Mouse (Mus musculus) forebrain, embryonic 12.5 days (tissue): ENCODE measurements around the gene Psma3. TPM values are rescaled to one million over a fixed set of nuclear protein-coding genes. Genes with fewer than 3 reads are reported as not detected.

ENCODE experiments used
- ATAC-seq: fragments of 200-750 bp; cut with Nextera tagmentation; 2 replicates; pipeline ENCODE4 v1.8.0; 2017; ENCODE audit warnings: moderate TSS enrichment; ENCODE audit not compliant: low FRiP score
- H3K27ac ChIP-seq: fragments of 300-500 bp; sonication (generic); 2 replicates; pipeline ENCODE4 v1.5.1; 2016; ENCODE audit warnings: mild to moderate bottlenecking
- H3K27me3 ChIP-seq: fragments of 300-500 bp; sonication (generic); 2 replicates; pipeline ENCODE4 v1.6.1; 2016; ENCODE audit warnings: mild to moderate bottlenecking
- H3K36me3 ChIP-seq: fragments of 300-500 bp; sonication (generic); replicated peaks from 2 replicates; pipeline ENCODE4 v1.6.1; 2016; ENCODE audit warnings: mild to moderate bottlenecking
- H3K4me1 ChIP-seq: fragments of 300-500 bp; sonication (generic); 2 replicates; pipeline ENCODE4 v1.6.1; 2016
- H3K4me2 ChIP-seq: fragments of 300-500 bp; sonication (generic); 2 replicates; pipeline ENCODE4 v1.6.1; 2016; ENCODE audit warnings: mild to moderate bottlenecking, moderate library complexity
- H3K4me3 ChIP-seq: fragments of 300-500 bp; sonication (generic); replicated peaks from 2 replicates; pipeline ENCODE4 v1.5.1; 2016; ENCODE audit warnings: mild to moderate bottlenecking
- H3K9ac ChIP-seq: fragments of 300-500 bp; sonication (generic); 2 replicates; pipeline ENCODE4 v1.6.1; 2016; ENCODE audit warnings: mild to moderate bottlenecking
- H3K9me3 ChIP-seq: fragments of 300-500 bp; sonication (generic); 2 replicates; pipeline ENCODE4 v1.6.1; 2016
- WGBS: fragments of 180-500 bp; shearing (Covaris S2); methylation state at CpG from one replicate; pipeline ENCODE4 v1.1.7; 2016; 5-methylcytosine and 5-hydroxymethylcytosine counted together
- polyA plus RNA-seq: library from polyadenylated mRNA; unstranded; fragments of >200 nt; fragmentation: Nextera tagmentation; extraction: Ambion mirVana; gene quantifications from 2 replicates; pipeline ENCODE4 v1.2.1, GENCODE M21; 2016

The Psma3 gene
- polyA plus RNA-seq, 1 experiment from 2014 or later, result 547 TPM

DNA sequence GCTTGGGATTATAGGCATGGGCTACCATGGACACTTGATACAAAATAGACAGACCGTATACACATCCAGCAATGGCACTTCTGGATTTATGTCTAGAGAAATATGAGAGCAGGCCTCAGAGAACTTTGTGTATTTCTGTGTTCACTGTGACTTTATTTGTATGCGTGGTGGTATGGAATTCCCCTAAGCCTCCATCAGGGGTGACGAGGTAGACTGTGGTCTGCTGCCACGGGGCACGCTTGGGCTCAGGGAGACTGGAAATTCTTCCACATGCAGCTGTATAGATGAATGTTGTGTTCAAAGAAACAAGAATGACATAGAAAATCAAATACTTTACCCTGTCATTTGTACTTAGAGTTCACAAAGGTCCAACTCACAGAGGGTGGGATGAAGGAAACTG is 56.3 kb downstream of the Psma3 start:
- Histone ChIP-seq H3K9ac (no peak overlapping the region), H3K27me3 (no peaks in the 10 kb centered on the region), H3K27ac (no peak overlapping the region), H3K4me3 (no peak overlapping the region), H3K9me3 (no peaks in the 10 kb centered on the region), H3K4me2 (no peak overlapping the region), H3K4me1 (no peaks in the 10 kb centered on the region; the same call in 1 of the 2 replicates), H3K36me3 (peaks cover 50% of the 10 kb centered on the region)
- 96% methylated on average over 5 of the region's 5 CpGs for WGBS
- no peak for ATAC-seq

DNA sequence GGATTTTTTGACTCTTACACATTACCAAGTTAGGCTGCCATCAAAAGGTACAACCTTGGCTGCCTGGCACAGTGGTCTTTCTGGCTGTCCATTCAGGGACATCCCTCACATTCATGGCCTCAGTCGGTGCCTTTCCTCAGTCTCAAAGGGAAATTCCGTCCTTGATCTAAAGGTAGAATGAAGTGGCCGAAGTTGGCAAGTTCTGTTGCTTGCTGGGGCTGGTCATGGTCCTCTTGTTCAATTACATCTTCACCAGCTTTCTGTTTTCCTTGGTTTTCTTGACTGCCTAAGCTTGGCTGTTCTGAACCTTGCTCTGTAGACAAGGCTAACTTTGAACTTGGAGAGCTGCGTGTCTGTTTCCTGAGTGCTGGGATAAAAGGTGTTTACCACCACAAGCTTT is 61.4 kb downstream of the Psma3 start:
- Histone ChIP-seq H3K4me3 (no peak overlapping the region), H3K4me1 (no peaks in the 10 kb centered on the region; the same call in 1 of the 2 replicates), H3K27me3 (no peaks in the 10 kb centered on the region), H3K9me3 (no peaks in the 10 kb centered on the region), H3K4me2 (no peak overlapping the region), H3K27ac (no peak overlapping the region), H3K9ac (no peak overlapping the region), H3K36me3 (peaks cover 50% of the 10 kb centered on the region)
- WGBS, result 91% methylated on average over 4 of the region's 4 CpGs
- ATAC-seq, result no peak

DNA sequence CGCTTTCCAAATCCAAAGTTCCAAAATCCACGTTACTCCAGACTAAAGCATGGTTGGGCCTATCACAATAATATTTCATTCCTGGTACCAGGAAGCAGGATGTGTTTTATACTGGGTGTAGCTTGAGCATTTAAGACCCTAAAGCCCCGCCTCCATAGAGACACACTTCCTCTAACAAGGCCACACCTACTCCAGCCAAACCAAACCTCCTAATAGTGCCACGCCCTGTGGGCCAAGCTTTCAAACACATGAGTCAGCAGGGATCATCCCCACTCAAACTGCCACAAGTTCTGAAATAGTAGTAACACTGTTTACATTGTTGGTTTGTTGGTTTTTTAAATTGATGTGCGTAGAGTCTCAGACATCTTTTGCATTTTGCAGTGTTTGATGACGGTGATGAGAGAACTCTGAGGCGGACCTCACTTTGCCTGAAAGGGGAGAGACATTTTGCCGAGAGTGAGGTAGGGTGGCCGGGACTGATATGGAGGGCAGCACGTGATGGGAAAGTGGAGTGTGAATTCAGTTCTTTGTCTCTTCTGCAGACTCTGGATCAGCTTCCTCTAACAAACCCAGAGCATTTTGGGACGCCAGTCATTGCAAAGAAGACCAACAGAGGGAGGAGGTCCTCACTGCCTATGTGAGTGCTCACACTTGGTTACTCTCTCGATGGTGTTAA is 62.4 kb downstream of the Psma3 start:
- H3K9me3 ChIP-seq, result no peaks in the 10 kb centered on the region
- no peak overlapping the region for H3K4me3 ChIP-seq
- no peak overlapping the region for H3K4me2 ChIP-seq
- no peaks in the 10 kb centered on the region for H3K27me3 ChIP-seq
- no peak for ATAC-seq
- H3K9ac ChIP-seq, result no peak overlapping the region
- 92% methylated on average over 12 of the region's 12 CpGs for WGBS
- H3K27ac ChIP-seq, result no peak overlapping the region
- no peaks in the 10 kb centered on the region; the same call in 1 of the 2 replicates for H3K4me1 ChIP-seq
- H3K36me3 ChIP-seq, result peaks cover 55% of the 10 kb centered on the region

DNA sequence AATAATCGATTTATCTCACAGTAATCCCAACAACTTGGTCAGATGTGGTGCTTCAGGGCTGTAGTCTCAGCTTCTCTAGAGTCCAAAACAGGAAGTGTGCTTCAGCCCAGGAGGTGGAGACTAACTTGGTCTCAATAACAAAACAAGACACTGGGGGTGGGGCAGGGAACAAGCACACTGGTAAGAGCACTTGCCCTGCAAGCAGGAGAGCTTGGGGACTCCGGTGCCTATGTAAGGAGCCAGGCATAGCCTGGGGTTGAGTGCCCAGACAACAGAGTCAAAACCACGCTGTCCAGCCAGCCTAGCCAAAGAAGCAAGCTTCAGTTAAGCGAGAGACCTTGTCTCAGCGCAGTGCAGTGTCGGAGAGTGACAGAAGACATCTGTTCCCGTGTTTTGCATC is 66.0 kb downstream of the Psma3 start:
- Histone ChIP-seq H3K9me3 (no peaks in the 10 kb centered on the region), H3K9ac (no peak overlapping the region), H3K27me3 (no peaks in the 10 kb centered on the region), H3K36me3 (peaks cover 57% of the 10 kb centered on the region), H3K4me3 (no peak overlapping the region), H3K4me1 (no peaks in the 10 kb centered on the region), H3K27ac (no peak overlapping the region), H3K4me2 (no peak overlapping the region)
- no peak for ATAC-seq
- WGBS, result 95% methylated on average over 7 of the region's 7 CpGs

DNA sequence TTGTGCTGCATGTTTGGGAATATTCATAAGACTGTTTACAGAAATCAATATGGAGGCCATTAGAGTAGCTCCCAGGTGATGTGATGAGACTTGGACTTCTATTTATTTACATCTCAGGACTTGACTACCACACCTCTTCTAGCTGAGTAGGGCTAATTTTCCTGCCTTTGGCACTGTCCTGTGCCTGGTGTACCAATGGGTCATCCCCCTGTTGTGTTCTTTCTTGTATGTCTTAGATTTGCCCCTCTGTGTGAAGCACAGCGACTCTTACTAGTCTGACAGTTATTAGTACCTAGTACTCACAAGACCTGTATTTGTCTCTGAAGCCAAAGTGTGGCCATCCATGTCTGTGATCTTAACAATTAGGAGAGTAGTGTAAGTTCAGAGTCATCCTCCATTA is 68.0 kb downstream of the Psma3 start:
- 98% methylated on average over 1 of the region's 1 CpGs for WGBS
- Histone ChIP-seq H3K9ac (no peak overlapping the region), H3K9me3 (no peaks in the 10 kb centered on the region), H3K36me3 (peaks cover 58% of the 10 kb centered on the region), H3K27me3 (no peaks in the 10 kb centered on the region), H3K4me1 (peaks cover 5% of the 10 kb centered on the region), H3K4me2 (no peak overlapping the region), H3K27ac (no peak overlapping the region), H3K4me3 (no peak overlapping the region)
- no peak for ATAC-seq

DNA sequence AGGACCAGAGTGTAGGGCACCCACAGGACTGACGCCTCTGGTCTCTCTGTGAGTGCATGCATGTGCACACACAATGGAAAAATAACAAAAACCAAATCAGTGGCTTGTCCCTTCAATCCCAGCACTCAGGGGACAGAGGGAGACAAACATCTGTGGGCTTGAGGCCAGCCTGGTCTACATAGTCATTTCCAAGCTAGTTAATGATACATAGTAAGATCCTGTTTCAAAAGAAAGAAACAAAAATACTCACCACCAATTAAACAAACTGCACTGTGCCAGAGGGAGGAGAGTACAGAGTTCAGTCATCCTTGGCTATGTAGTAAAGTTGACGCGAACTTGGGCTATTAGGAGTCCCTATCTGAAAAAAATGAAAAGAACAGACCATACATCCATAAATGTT is 69.2 kb downstream of the Psma3 start:
- Histone ChIP-seq H3K9me3 (no peaks in the 10 kb centered on the region), H3K4me2 (no peak overlapping the region), H3K4me1 (peaks cover 14% of the 10 kb centered on the region), H3K27me3 (no peaks in the 10 kb centered on the region), H3K9ac (no peak overlapping the region), H3K27ac (no peak overlapping the region), H3K4me3 (no peak overlapping the region), H3K36me3 (peaks cover 50% of the 10 kb centered on the region)
- no peak for ATAC-seq
- WGBS, result 92% methylated on average over 3 of the region's 3 CpGs

- no peak overlapping the region for H3K9ac ChIP-seq
- peaks cover 43% of the 10 kb centered on the region for H3K36me3 ChIP-seq
- no peaks in the 10 kb centered on the region for H3K27me3 ChIP-seq
- H3K4me1 ChIP-seq, result peaks cover 17% of the 10 kb centered on the region
- no peak overlapping the region for H3K27ac ChIP-seq
- no peak overlapping the region for H3K4me3 ChIP-seq
- H3K4me2 ChIP-seq, result no peak overlapping the region
- no peak for ATAC-seq
- no peaks in the 10 kb centered on the region for H3K9me3 ChIP-seq
- WGBS, result 94% methylated on average over 2 of the region's 2 CpGs
Observed at GRCm38 (mm10) chr12:71044488-71044887, 70.1 kb downstream of the Psma3 start.

Other genes with a start within 250 kb of the Psma3 start
- gene Frmd6, start 149.1 kb upstream of the Psma3 start, polyA plus RNA-seq, result 14.7 and 15.6 TPM in 2 replicates
- 248 and 252 TPM in 2 replicates for gene Actr10, start 36.8 kb upstream of the Psma3 start, polyA plus RNA-seq
- gene Arid4a, start 41.4 kb downstream of the Psma3 start, polyA plus RNA-seq, result 41.1 and 41.5 TPM in 2 replicates
- gene Tomm20l, start 136.8 kb downstream of the Psma3 start, polyA plus RNA-seq, result not detected in 2 replicates
- gene Timm9, start 162.1 kb downstream of the Psma3 start, polyA plus RNA-seq, result 73.0 and 82.1 TPM in 2 replicates
- 21.5 and 23.7 TPM in 2 replicates for gene 2700049A03Rik, start 162.2 kb downstream of the Psma3 start, polyA plus RNA-seq